Mouse (Mus musculus) embryonic facial prominence, embryonic 11.5 days (tissue): ENCODE data around the gene Taar8c. TPM values are rescaled to one million over a fixed set of nuclear protein-coding genes. Genes with fewer than 3 reads are reported as not detected.
A peak's percentile ranks its signal among the peaks of the same experiment; 100 is the strongest.
"Not testable (repeated sequence)": the region's sequence is repeated elsewhere in the genome, so short reads cannot be mapped to it uniquely, and the experiment has no call there.

Experiments used
- ATAC-seq: fragments of 200-750 bp; cut with Nextera tagmentation; replicated peaks from 2 replicates; pipeline ENCODE4 v1.8.0; 2017; ENCODE audit warnings: low read depth; ENCODE audit not compliant: insufficient number of reproducible peaks, low FRiP score, low TSS enrichment
- DNase-seq: peaks from one replicate; pipeline ENCODE4 v3.0.0-alpha.2; 2015; ENCODE audit warnings: low spot score
- H3K27ac ChIP-seq: fragments of 300-500 bp; sonication (generic); replicated peaks from 2 replicates; pipeline ENCODE4 v1.5.1; 2014; ENCODE audit warnings: mild to moderate bottlenecking, low read depth, low read length, control low read depth
- H3K27me3 ChIP-seq: fragments of 300-500 bp; sonication (generic); 2 replicates; pipeline ENCODE4 v1.6.1; 2014; ENCODE audit warnings: mild to moderate bottlenecking, low read length, moderate library complexity, mixed read lengths; ENCODE audit not compliant: control insufficient read depth, insufficient read depth
- H3K36me3 ChIP-seq: fragments of 300-500 bp; sonication (generic); replicated peaks from 2 replicates; pipeline ENCODE4 v1.6.1; 2014; ENCODE audit warnings: low read depth, mild to moderate bottlenecking, low read length, moderate library complexity, mixed read lengths; ENCODE audit not compliant: control insufficient read depth, insufficient read depth
- H3K4me1 ChIP-seq: fragments of 300-500 bp; sonication (generic); 2 replicates; pipeline ENCODE4 v1.6.1; 2014; ENCODE audit warnings: low read length, mixed read lengths; ENCODE audit not compliant: control insufficient read depth, insufficient read depth
- H3K4me2 ChIP-seq: fragments of 300-500 bp; sonication (generic); 2 replicates; pipeline ENCODE4 v1.6.1; 2014; ENCODE audit warnings: low read depth, mild to moderate bottlenecking, control low read depth, low read length, moderate library complexity
- H3K4me3 ChIP-seq: fragments of 300-500 bp; sonication (generic); 2 replicates; pipeline ENCODE4 v1.5.1; 2014; ENCODE audit warnings: low read depth, low read length, control low read depth
- H3K9ac ChIP-seq: fragments of 300-500 bp; sonication (generic); replicated peaks from 2 replicates; pipeline ENCODE4 v1.6.1; 2014; ENCODE audit warnings: mild to moderate bottlenecking, control low read depth, low read length
- H3K9me3 ChIP-seq: fragments of 300-500 bp; sonication (generic); replicated peaks from 2 replicates; pipeline ENCODE4 v1.6.1; 2016; ENCODE audit warnings: mild to moderate bottlenecking, low read length, inconsistent platforms, mixed read lengths; ENCODE audit not compliant: control insufficient read depth
- WGBS: fragments of 180-500 bp; shearing (Covaris S2); extraction: QIAGEN DNeasy Blood & Tissue Kit; methylation state at CpG from one replicate; pipeline ENCODE4 v1.1.7; 2014; 5-methylcytosine and 5-hydroxymethylcytosine counted together
- polyA plus RNA-seq: library from polyadenylated mRNA; unstranded; fragments of >200 nt; fragmentation: Nextera tagmentation; extraction: Ambion mirVana; gene quantifications from 2 replicates; pipeline ENCODE4 v1.2.1, GENCODE M21; 2014

The Taar8c gene
- polyA plus RNA-seq, 1 experiment from 2014 or later, result not detected

DNA sequence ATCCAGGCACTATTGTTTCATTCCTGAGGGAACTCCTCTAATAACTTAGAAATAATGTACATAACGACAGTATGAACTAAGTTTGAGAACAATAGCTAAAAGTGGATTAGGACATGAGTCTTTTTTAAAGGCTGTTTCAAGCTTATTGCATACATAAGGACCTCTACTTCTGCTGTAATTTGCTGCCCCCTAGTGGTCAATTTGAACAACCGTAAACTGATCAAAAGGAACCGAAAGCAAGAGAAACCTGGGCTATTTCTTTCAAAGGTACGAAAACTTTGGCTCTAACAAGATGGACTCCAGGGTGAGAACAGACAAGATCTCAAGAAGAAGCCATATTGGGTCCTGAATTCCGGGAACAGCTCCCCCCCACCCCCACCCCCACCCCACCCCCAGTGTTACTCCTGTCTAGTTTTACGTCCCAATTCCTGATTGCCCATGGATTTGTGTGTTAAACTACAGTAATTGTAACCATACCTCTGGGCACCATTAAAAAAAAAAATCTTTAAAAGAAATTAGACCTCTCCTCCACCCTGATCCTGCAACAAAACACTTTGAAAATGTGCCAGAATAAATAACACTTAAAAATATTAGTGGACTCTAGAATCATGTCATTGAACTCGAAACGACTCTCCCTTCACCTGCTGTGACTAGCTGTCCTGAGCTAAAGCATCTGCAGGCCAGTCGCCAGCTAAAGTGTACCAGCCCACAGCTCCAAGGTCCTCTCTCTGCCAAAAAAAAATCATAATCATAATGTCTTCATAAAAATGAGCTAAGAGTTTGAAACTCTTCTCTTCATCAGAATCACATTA, 29.9 kb upstream of the Taar8c start:
- Histone ChIP-seq H3K9ac (no peak overlapping the region), H3K36me3 (no peaks in the 10 kb centered on the region), H3K4me1 (no peaks in the 10 kb centered on the region; the same call in 1 of the 2 replicates), H3K4me2 (peak overlapping the region; percentile 23; the same call in 1 of the 2 replicates), H3K9me3 (no peaks in the 10 kb centered on the region), H3K27me3 (no peaks in the 10 kb centered on the region), H3K27ac (no peak overlapping the region), H3K4me3 (no peak overlapping the region)
- DNase-seq, result peak; percentile 88
- WGBS, result 17% methylated on average over 9 of the region's 9 CpGs
- peak; percentile 73; the same call in 1 of the 2 replicates for ATAC-seq

DNA sequence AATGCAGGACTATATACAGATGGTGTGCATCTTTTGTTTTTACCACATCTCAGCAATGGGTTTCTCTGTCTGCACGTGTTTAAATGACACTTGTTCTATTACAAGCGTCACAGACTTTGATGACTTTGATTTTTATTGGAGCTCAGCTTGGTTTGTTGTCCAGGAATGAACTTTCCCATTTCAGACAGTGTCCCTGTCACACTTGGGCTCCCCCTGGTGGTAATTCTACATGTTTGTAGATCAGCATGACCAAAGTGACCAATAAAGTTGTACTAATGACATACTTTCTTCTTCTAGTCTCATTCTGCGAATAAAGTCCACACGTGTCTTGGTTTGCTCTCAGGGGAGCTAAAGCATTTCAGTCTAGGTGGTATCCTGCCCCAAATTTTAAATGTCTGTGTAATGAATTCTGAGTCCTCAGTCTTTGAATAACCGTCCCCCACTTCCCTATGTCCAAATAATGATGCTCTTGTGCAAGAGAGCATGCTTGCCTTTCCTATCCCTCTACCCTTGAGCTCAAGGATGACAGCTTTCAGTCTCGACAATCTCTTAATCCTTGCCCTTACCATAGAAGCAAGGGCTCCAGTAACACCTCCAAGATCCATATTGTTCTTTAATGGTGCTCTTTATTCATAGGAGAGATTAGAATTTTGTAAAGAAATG, 9.5 kb upstream of the Taar8c start:
- Histone ChIP-seq H3K4me3 (no peak overlapping the region), H3K9me3 (no peaks in the 10 kb centered on the region), H3K27me3 (no peaks in the 10 kb centered on the region), H3K9ac (no peak overlapping the region), H3K4me2 (no peak overlapping the region), H3K36me3 (no peaks in the 10 kb centered on the region), H3K4me1 (no peaks in the 10 kb centered on the region), H3K27ac (no peak overlapping the region)
- DNase-seq (peak; percentile 81), ATAC-seq (no peak)
- WGBS, result 48% methylated on average over 6 of the region's 6 CpGs

GRCm38 (mm10) chr10:24109434-24109833, 7.7 kb upstream of the Taar8c start, which contains the start of gene Taar9:
TSS of gene Taar9 (minus strand) at chr10:24109534.
- H3K4me2 ChIP-seq, H3K27me3 ChIP-seq, ATAC-seq, DNase-seq, H3K9me3 ChIP-seq, H3K36me3 ChIP-seq, H3K4me3 ChIP-seq, H3K9ac ChIP-seq, H3K27ac ChIP-seq, H3K4me1 ChIP-seq: not testable (repeated sequence)
- 80% methylated on average over 8 of the region's 8 CpGs for WGBS

GRCm38 (mm10) chr10:24108236-24108635, 6.5 kb upstream of the Taar8c start:
- no peak overlapping the region for H3K4me3 ChIP-seq
- ATAC-seq, result no peak

DNA sequence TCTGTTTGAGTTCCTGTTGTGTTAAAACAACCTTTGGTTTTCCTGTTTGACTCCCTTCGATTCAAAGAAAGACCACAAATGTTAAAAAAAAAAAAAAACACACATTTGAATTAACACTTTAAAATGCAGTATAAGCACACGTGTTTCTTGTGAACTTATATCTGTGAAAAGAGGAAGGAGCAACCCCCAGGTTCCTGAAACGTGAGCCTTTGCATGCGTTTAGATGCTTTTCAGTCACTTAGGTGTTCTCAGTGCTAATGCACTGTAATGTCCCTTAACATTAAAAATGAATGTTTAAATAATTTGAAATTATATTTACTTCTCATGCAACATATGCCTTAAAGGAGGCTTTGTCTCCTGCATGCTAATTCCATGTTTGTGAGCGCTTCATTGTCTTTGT, 6.0 kb upstream of the Taar8c start:
- no peak overlapping the region for H3K4me3 ChIP-seq
- H3K4me1 ChIP-seq, result no peaks in the 10 kb centered on the region
- no peak for DNase-seq
- no peaks in the 10 kb centered on the region for H3K9me3 ChIP-seq
- H3K27ac ChIP-seq, result no peak overlapping the region
- no peak overlapping the region for H3K4me2 ChIP-seq
- H3K9ac ChIP-seq, result no peak overlapping the region
- H3K36me3 ChIP-seq, result no peaks in the 10 kb centered on the region
- no peaks in the 10 kb centered on the region for H3K27me3 ChIP-seq
- no peak for ATAC-seq
- WGBS, result 57% methylated on average over 5 of the region's 5 CpGs

More at GRCm38 (mm10) chr10:24108236-24108635, 6.5 kb upstream of the Taar8c start:
- no peaks in the 10 kb centered on the region for H3K27me3 ChIP-seq
- no peaks in the 10 kb centered on the region for H3K36me3 ChIP-seq
- H3K9ac ChIP-seq, result no peak overlapping the region
- no peak for DNase-seq
- no peaks in the 10 kb centered on the region for H3K4me1 ChIP-seq
- no peak overlapping the region for H3K4me2 ChIP-seq
- H3K9me3 ChIP-seq, result no peaks in the 10 kb centered on the region
- 62% methylated on average over 3 of the region's 3 CpGs for WGBS
- no peak overlapping the region for H3K27ac ChIP-seq

GRCm38 (mm10) chr10:24103299-24103698, 1.6 kb upstream of the Taar8c start:
- not testable (repeated sequence) for H3K4me1 ChIP-seq, H3K4me3 ChIP-seq, H3K36me3 ChIP-seq, H3K9ac ChIP-seq, ATAC-seq, H3K27me3 ChIP-seq, H3K27ac ChIP-seq, DNase-seq, H3K9me3 ChIP-seq, H3K4me2 ChIP-seq
- WGBS, result 0% methylated on average over 1 of the region's 1 CpGs

GRCm38 (mm10) chr10:24097010-24097409, 4.7 kb downstream of the Taar8c start:
- not testable (repeated sequence) for ATAC-seq, H3K9me3 ChIP-seq, H3K27ac ChIP-seq, H3K4me2 ChIP-seq, DNase-seq, H3K9ac ChIP-seq, H3K36me3 ChIP-seq, H3K27me3 ChIP-seq, H3K4me1 ChIP-seq, H3K4me3 ChIP-seq
- 44% methylated on average over 2 of the region's 2 CpGs for WGBS

- no peaks in the 10 kb centered on the region for H3K36me3 ChIP-seq
- no peak for ATAC-seq
- H3K9ac ChIP-seq, result no peak within 1 kb of the TSS
- H3K27me3 ChIP-seq, result no peaks in the 10 kb centered on the region
- no peak within 1 kb of the TSS for H3K4me2 ChIP-seq
- no peaks in the 10 kb centered on the region for H3K4me1 ChIP-seq
- no peak for DNase-seq
- WGBS, result 72% methylated on average over 2 of the region's 2 CpGs
- no peak within 1 kb of the TSS for H3K27ac ChIP-seq
- H3K9me3 ChIP-seq, result no peaks in the 10 kb centered on the region
- H3K4me3 ChIP-seq, result no peak within 1 kb of the TSS
These were observed 9.5 kb downstream of the Taar8c start, which contains the start of gene Taar8b for GRCm38 (mm10) chr10:24092194-24092593. TSS of gene Taar8b (minus strand) at chr10:24092294.
